Mouse (Mus musculus): ENCODE results near the gene Elmo2.

- TF ChIP-seq POLR2A (IDR thresholded peaks at IDR 0.05; ENCODE audit: control insufficient read depth in 1 of 2, insufficient read depth in 1 of 2, low read depth in 1 of 2, low read length in 2 of 2, poor library complexity in 1 of 2) (no peak), POLR2AphosphoS2 (IDR thresholded peaks at IDR 0.05; ENCODE audit: low read length) (no peak), SIN3A (IDR thresholded peaks at IDR 0.05; ENCODE audit: low read length) (no peak), EP300 (IDR thresholded peaks at IDR 0.05; ENCODE audit: low read depth in 1 of 2, low read length in 2 of 2) (no peak), USF1 (IDR thresholded peaks at IDR 0.05; ENCODE audit: low read depth, low read length) (no peak), CHD1 (IDR thresholded peaks at IDR 0.05; ENCODE audit: low read depth, low read length) (no peak), ZC3H11A (IDR thresholded peaks at IDR 0.05; ENCODE audit: low read depth, low read length) (no peak), CTCF (IDR thresholded peaks at IDR 0.05 in 2 of 3, conservative IDR thresholded peaks at IDR 0.05 in 1 of 3; ENCODE audit: control insufficient read depth in 1 of 3, insufficient read depth in 1 of 3, low read depth in 2 of 3, low read length in 3 of 3, poor library complexity in 1 of 3, severe bottlenecking in 1 of 3) (no peak), MAX (IDR thresholded peaks at IDR 0.05; ENCODE audit: low read length) (no peak), MAZ (IDR thresholded peaks at IDR 0.05; ENCODE audit: low read depth, low read length) (no peak), ZNF384 (IDR thresholded peaks at IDR 0.05; ENCODE audit: low read depth, low read length) (no peak)
These were observed 19.9 kb upstream of the Elmo2 start for GRCm38 (mm10) chr2:165346180-165346579.

Data from MEL (cell line).